Mouse (Mus musculus) erythroblast, embryonic 14.5 days (primary cell): ENCODE results near the gene Tpt1.

Experiments used
- GATA1 ChIP-seq: IDR thresholded peaks from 2 replicates; pipeline ENCODE4 v1.6.1; 2012; ENCODE audit warnings: low read length, inconsistent platforms, mixed read lengths
- TAL1 ChIP-seq: IDR thresholded peaks from 3 replicates; pipeline ENCODE4 v1.6.1; 2012; ENCODE audit warnings: low read length, inconsistent platforms, mixed read lengths

- TF ChIP-seq TAL1 (no peak), GATA1 (no peak)
Observed at GRCm38 (mm10) chr14:75844867-75845697, at the start of gene Tpt1.
